Mouse (Mus musculus): ENCODE data around the gene Pdss2.
"Not testable (repeated sequence)": the region's sequence is repeated elsewhere in the genome, so short reads cannot be mapped to it uniquely, and the experiment has no call there.

Pdss2 gene

GRCm38 (mm10) chr10:43244262-43244806, 23.0 kb downstream of the Pdss2 start:
- no peak for DNase-seq

GRCm38 (mm10) chr10:43245461-43246200, 24.3 kb downstream of the Pdss2 start:
- DNase-seq = no peak

DNA sequence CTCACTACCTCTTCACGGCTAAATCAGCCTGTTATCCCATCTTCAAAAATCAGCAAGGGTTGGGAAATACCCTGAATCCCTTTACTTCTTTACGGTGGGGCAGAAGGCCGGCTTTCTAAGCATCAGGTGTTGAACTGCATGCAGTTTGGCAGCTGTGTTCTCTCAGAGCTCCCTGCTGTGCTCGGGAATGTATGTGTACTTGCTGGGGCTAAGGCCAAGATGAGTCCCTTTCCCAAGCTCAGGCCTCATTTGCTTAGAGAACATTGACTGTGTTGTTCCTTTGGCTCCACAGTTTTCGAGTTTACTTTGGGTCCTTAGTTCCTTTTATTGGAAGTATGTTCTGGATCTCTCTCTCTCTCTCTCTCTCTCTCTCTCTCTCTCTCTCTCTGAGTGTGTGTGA, 26.7 kb downstream of the Pdss2 start:
- no peak for DNase-seq

- DNase-seq = no peak
Measured at GRCm38 (mm10) chr10:43252324-43252723, 31.0 kb downstream of the Pdss2 start.

- not testable (repeated sequence) for DNase-seq
Measured at GRCm38 (mm10) chr10:43256965-43257364, 35.7 kb downstream of the Pdss2 start.

DNA sequence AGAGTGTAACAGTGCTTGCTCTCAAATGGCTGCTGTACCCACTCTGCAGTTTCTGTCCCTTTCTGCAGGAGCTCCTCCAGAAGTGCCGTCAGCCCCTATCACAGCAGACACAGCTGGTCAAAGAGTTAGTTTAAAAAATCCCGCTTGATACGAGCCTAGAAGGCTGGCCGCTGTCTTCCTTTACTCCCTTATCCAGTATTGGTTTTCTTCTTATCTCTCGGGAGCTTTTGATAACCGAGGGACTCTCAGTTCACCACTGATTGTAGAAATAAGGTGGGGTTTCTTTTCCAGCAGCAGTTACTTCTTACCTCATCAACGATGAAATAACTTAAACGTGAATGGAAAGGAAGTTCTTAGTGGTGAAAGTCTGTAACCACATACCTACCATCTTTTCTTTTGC, 36.2 kb downstream of the Pdss2 start:
- DNase-seq = not testable (repeated sequence)

GRCm38 (mm10) chr10:43271318-43271717, 50.0 kb downstream of the Pdss2 start:
- no peak for DNase-seq

GRCm38 (mm10) chr10:43272381-43272780, 51.1 kb downstream of the Pdss2 start:
- no peak for DNase-seq

DNA sequence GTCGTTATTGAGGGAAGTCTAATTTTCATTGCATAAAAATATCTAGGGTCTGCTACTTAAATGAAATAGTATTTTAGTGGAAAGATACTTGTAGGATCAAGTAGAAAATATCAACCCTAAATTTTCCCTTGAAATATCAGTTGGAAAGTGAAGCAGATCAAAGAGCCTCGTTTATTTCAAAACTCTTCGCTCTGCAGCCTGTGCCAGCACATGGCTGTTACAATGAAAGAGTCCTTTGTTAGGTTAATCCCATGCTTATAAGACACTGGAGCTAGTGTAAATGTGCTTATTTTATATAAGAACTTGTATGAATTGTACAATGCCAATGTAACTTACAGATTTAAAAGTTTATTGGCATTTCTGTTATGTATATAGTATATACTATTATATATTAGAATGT, 51.8 kb downstream of the Pdss2 start:
- DNase-seq = no peak

- DNase-seq = no peak
Measured at GRCm38 (mm10) chr10:43275446-43275845, 54.2 kb downstream of the Pdss2 start.

DNA sequence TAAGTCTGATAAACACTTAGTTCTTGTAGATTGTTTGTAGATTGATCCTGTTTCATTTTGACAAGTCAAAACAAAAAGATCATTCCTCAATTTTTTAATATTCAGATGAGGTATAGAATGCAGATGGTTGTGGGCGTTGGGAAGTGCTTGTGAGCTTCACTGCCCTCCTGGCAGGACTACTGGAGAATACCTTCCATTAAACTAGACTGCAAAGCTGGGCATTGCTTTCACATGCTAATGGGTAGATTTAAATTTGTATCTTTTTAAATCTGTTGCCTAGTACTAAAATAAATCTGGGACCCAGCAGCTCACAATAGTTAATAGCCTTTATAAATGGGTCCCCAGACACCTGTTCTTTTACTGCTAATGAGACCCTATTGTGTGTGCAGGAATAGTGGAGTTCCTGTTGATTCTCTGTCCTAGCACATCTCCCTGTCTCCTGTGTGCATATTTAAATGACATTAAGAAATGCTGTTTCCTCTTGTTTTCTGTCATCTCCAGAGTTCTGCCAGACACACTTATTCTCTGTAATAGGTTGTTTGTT, 54.9 kb downstream of the Pdss2 start:
- DNase-seq = no peak

GRCm38 (mm10) chr10:43277266-43278145, 56.2 kb downstream of the Pdss2 start:
- DNase-seq = no peak

DNA sequence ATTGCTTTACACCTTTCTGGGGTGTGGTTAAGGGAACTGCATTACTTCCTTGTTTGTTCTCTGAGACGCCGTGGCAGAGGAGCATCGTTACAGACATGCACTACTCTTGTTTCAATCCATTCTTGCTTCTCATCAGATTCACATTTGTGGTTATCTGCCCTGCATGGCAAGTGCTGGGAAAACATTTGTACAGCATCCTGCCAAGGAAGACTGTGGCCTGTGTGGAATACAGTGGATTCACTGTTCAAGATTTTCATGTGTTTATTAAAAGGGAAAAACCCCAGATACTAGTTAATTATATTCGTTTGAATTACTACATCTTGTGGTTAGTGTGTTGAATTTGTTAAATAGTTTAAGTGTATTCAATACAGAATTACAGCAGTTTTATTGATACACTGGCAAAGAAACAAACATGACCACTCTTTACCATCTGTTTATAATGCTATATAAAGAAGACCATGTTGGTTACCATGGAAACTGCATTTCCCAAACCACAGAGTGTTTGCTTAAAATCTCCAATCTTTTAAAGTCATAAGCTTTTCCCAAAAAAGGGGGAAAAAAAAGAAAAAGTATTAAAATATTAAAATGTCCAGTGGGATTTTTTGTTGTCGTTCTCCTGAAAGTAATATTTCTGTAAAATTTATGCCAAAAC, 58.5 kb downstream of the Pdss2 start:
- no peak for DNase-seq

- DNase-seq = no peak
Measured at GRCm38 (mm10) chr10:43285541-43285940, 64.3 kb downstream of the Pdss2 start.

- DNase-seq = no peak
Measured at GRCm38 (mm10) chr10:43290638-43291230, 69.4 kb downstream of the Pdss2 start.

- DNase-seq = no peak
Measured at GRCm38 (mm10) chr10:43291333-43291736, 70.0 kb downstream of the Pdss2 start.

- no peak for DNase-seq
Measured at GRCm38 (mm10) chr10:43292454-43292853, 71.2 kb downstream of the Pdss2 start.

- no peak for DNase-seq
Measured at GRCm38 (mm10) chr10:43294331-43294730, 73.0 kb downstream of the Pdss2 start.

DNA sequence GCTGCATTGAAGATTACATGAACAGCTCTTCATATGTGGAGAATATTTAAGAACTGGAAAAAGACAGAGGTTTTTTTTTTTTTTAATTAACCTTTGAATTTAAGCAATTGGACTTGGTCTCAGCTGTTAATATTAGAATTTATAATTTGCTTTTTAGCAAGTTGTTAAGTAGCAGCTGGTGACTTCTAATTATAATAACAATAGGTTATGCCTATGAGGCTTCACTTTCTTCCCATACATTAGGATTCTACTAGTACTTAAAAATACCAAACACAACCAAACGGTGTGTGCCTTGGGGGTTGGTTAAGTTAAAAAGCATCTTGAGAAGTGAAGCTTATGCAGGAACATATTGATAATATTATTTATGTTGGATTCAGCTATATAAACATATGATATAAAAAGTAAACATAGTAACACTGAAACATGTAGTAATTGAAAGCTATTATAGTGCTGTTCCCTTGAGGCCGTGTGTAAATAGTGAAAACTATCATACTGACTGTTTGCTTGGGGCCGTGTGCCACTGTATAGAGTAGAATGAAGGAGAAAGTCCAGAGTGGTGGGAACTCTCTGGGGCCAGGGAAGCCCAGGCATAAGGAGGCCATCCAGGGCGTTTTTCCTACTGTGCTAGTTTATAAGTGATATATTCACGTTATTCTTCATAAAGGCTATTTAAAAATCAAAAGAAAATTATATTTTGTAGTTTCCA, 87.0 kb downstream of the Pdss2 start:
- no peak for DNase-seq

GRCm38 (mm10) chr10:43310781-43311392, 89.6 kb downstream of the Pdss2 start:
- no peak for DNase-seq

DNA sequence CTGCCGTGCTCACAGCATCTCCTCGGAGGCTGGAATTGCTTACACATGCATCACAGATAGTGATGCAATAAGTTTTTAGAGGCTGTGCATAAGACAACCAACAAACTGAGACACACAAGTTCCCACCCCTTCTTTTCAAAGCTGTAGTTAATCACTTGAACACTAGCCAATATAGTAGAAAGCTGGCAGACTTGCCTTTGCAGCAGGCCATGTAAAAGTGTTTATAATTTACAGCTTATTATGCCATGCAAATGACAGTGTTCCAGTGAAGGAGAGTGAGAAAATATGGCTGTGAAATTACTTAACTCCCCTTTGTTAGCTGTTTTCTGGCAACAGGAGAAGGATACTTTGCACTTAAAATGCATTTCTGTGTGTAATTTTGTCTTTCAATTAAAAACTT, 90.9 kb downstream of the Pdss2 start:
- DNase-seq = no peak

Measured in right cerebral cortex, postnatal 25 days (tissue).